Mouse (Mus musculus) limb, embryonic 13.5 days (tissue): ENCODE results near the gene Fignl1. TPM values are rescaled to one million over a fixed set of nuclear protein-coding genes. Genes with fewer than 3 reads are reported as not detected.

Experiments used
- ATAC-seq: fragments of 200-750 bp; cut with Nextera tagmentation; 2 replicates; pipeline ENCODE4 v1.8.0; 2017; ENCODE audit warnings: low read depth, moderate number of reproducible peaks, moderate TSS enrichment; ENCODE audit not compliant: low FRiP score
- H3K27ac ChIP-seq: fragments of 300-500 bp; sonication (generic); 2 replicates; pipeline ENCODE4 v1.5.1; 2015; ENCODE audit warnings: inconsistent platforms, mild to moderate bottlenecking, moderate library complexity
- H3K27me3 ChIP-seq: fragments of 300-500 bp; sonication (generic); 2 replicates; pipeline ENCODE4 v1.6.1; 2015; ENCODE audit warnings: mild to moderate bottlenecking, inconsistent platforms
- H3K36me3 ChIP-seq: fragments of 300-500 bp; sonication (generic); 2 replicates; pipeline ENCODE4 v1.6.1; 2015; ENCODE audit warnings: inconsistent platforms, mild to moderate bottlenecking, moderate library complexity
- H3K4me1 ChIP-seq: fragments of 300-500 bp; sonication (generic); 2 replicates; pipeline ENCODE4 v1.6.1; 2015; ENCODE audit warnings: inconsistent platforms
- H3K4me2 ChIP-seq: fragments of 300-500 bp; sonication (generic); replicated peaks from 2 replicates; pipeline ENCODE4 v1.6.1; 2015; ENCODE audit warnings: inconsistent platforms, mild to moderate bottlenecking, moderate library complexity
- H3K4me3 ChIP-seq: fragments of 300-500 bp; sonication (generic); 2 replicates; pipeline ENCODE4 v1.5.1; 2015; ENCODE audit warnings: moderate library complexity, mild to moderate bottlenecking, inconsistent platforms
- H3K9ac ChIP-seq: fragments of 300-500 bp; sonication (generic); 2 replicates; pipeline ENCODE4 v1.6.1; 2015; ENCODE audit warnings: mild to moderate bottlenecking, inconsistent platforms
- H3K9me3 ChIP-seq: fragments of 300-500 bp; sonication (generic); 2 replicates; pipeline ENCODE4 v1.6.1; 2016; ENCODE audit warnings: inconsistent platforms
- WGBS: fragments of 180-500 bp; shearing (Covaris S2); methylation state at CpG from one replicate; pipeline ENCODE4 v1.1.7; 2015; 5-methylcytosine and 5-hydroxymethylcytosine counted together
- polyA plus RNA-seq: library from polyadenylated mRNA; unstranded; fragments of >200 nt; fragmentation: Nextera tagmentation; extraction: Ambion mirVana; gene quantifications from 2 replicates; pipeline ENCODE4 v1.2.1, GENCODE M21; 2015

Fignl1 gene
- polyA plus RNA-seq, 1 experiment from 2014 or later, result 57.4 TPM

DNA sequence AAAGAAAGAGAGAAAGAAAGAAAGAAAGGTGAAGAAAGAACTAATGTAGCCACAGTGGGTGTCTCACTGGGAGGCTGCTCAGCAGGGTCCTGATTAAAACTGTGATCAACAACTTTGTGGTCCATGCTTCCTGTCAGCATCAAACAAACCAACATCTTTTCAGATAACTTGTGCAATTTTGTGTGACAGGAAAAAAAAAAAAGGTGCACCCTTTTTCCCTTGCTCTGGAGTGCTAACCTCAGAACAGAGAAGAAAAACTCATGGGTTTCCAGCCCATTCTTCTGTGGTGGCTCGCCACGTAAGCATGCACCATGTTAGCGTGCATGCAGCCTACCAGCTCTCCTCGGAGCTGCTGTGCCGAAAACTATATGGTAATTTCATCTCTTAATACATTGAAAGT, 67.2 kb downstream of the Fignl1 start:
- Histone ChIP-seq H3K36me3 (no peaks in the 10 kb centered on the region), H3K9me3 (no peaks in the 10 kb centered on the region), H3K4me2 (no peak overlapping the region), H3K27me3 (no peaks in the 10 kb centered on the region), H3K4me3 (no peak overlapping the region), H3K9ac (no peak overlapping the region), H3K4me1 (no peaks in the 10 kb centered on the region), H3K27ac (no peak overlapping the region)
- ATAC-seq, result no peak
- WGBS, result 83% methylated on average over 5 of the region's 5 CpGs

DNA sequence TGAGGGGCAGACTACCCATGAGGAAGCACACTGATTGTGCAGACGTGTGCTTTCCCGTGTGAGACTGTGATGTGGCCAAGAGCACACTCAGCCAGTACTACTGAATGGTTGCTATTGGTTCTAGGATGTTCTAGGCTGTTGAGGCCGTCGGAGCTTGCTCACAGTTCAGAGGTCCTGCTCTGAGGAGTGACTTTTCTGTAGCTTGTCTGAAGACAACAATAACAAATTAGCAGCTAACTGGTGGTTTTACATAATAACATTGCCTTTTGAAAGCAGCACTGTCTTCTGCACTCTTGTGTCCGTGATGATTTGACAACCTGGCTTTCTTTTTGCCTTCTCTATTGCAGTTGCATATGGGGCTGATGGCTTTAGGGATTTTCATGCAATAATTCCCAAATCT, 68.2 kb downstream of the Fignl1 start:
- Histone ChIP-seq H3K36me3 (no peaks in the 10 kb centered on the region), H3K4me1 (no peaks in the 10 kb centered on the region), H3K9me3 (no peaks in the 10 kb centered on the region), H3K27me3 (no peaks in the 10 kb centered on the region), H3K9ac (no peak overlapping the region), H3K27ac (no peak overlapping the region), H3K4me2 (no peak overlapping the region), H3K4me3 (no peak overlapping the region)
- 70% methylated on average over 5 of the region's 5 CpGs for WGBS
- no peak for ATAC-seq

DNA sequence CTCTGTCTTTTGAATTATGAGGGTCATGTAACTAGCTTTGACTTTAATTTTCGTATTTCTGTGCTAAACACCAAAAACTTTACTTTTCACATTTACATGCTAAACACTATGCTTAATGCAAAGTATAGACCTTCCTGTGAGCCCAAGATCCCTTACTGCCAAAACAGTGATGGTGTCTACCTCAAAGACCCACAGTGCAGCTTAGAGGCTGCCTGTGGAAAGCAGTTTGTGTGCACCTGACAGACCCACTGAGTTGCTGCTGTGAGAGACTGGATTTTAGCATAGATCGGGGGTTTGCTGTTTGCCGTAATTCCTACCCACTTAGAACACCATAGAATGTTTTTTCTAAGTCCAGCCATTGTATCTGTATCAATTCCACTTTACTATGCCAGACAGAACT, 69.7 kb downstream of the Fignl1 start:
- H3K9ac ChIP-seq, result no peak overlapping the region
- no peak for ATAC-seq
- no peaks in the 10 kb centered on the region for H3K36me3 ChIP-seq
- no peak overlapping the region for H3K4me3 ChIP-seq
- no peaks in the 10 kb centered on the region for H3K4me1 ChIP-seq
- 0 out of 2 replicates have a peak, but pooled peaks cover 5% of the 10 kb centered on the region for H3K27me3 ChIP-seq
- H3K9me3 ChIP-seq, result no peaks in the 10 kb centered on the region
- H3K27ac ChIP-seq, result no peak overlapping the region
- 92% methylated on average over 3 of the region's 3 CpGs for WGBS
- H3K4me2 ChIP-seq, result no peak overlapping the region

DNA sequence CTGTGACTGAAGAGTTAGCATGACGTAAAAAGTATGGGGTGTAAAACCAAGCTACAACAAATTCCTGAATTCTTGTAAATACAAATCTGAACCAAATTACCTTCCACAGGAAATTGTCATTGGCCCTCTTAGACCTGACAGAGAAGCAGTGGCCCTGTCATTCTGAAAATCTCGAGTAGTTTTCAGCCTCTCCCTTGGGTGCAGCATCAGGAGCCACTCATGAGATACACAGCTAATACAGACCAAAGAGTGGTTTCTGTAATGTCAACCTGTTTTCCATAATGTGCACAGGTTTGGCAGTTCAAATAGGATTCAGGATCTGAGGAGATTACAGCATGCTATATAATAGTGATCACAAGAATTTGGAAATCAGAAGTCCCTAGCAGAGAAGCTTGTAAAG, 71.2 kb downstream of the Fignl1 start:
- WGBS, result 52% methylated on average over 2 of the region's 2 CpGs

More for the DNA sequence above, 71.2 kb downstream of the Fignl1 start:
- Histone ChIP-seq H3K4me2 (no peak overlapping the region), H3K4me1 (no peaks in the 10 kb centered on the region), H3K36me3 (no peaks in the 10 kb centered on the region), H3K27me3 (0 out of 2 replicates have a peak, but pooled peaks cover 5% of the 10 kb centered on the region), H3K27ac (no peak overlapping the region), H3K9ac (no peak overlapping the region), H3K9me3 (no peaks in the 10 kb centered on the region), H3K4me3 (no peak overlapping the region)
- no peak for ATAC-seq

Other genes with a start within 250 kb of the Fignl1 start
- gene 4930512M02Rik, start 181.1 kb downstream of the Fignl1 start, polyA plus RNA-seq, result not detected in 2 replicates
- gene Ikzf1, start 124.0 kb downstream of the Fignl1 start, polyA plus RNA-seq, result 1.4 and 1.5 TPM in 2 replicates
- gene Ddc, start 89.2 kb upstream of the Fignl1 start, polyA plus RNA-seq, result 16.8 and 18.4 TPM in 2 replicates
- gene Grb10, start 229.7 kb upstream of the Fignl1 start, polyA plus RNA-seq, result 539 and 614 TPM in 2 replicates